Mouse (Mus musculus): Measurements from ENCODE around the gene Tbkbp1.
"Not testable (repeated sequence)": the region's sequence is repeated elsewhere in the genome, so short reads cannot be mapped to it uniquely, and the experiment has no call there.

The Tbkbp1 gene

GRCm38 (mm10) chr11:97151343-97151801 lies at the start of gene Tbkbp1:
TSS of gene Tbkbp1 (minus strand) at chr11:97151495.
- DNase-seq (ENCODE audit: low spot score), result no peak

- DNase-seq (ENCODE audit: low spot score), result no peak
Observed at GRCm38 (mm10) chr11:97199519-97199918, 48.2 kb upstream of the Tbkbp1 start.

GRCm38 (mm10) chr11:97198601-97199000 lies 47.3 kb upstream of the Tbkbp1 start:
- DNase-seq (ENCODE audit: low spot score), result peak; percentile 79

- no peak for DNase-seq (ENCODE audit: low spot score)
Observed at GRCm38 (mm10) chr11:97197021-97197420, 45.7 kb upstream of the Tbkbp1 start.

- no peak for DNase-seq (ENCODE audit: low spot score)
Observed at GRCm38 (mm10) chr11:97196541-97196940, 45.2 kb upstream of the Tbkbp1 start.

- DNase-seq (ENCODE audit: low spot score), result no peak
Observed at GRCm38 (mm10) chr11:97192621-97192951, 41.3 kb upstream of the Tbkbp1 start.

GRCm38 (mm10) chr11:97191915-97192620 lies 40.8 kb upstream of the Tbkbp1 start:
- DNase-seq (ENCODE audit: low spot score), result no peak

- no peak for DNase-seq (ENCODE audit: low spot score)
Observed at GRCm38 (mm10) chr11:97190992-97191391, 39.7 kb upstream of the Tbkbp1 start.

- DNase-seq (ENCODE audit: low spot score), result not testable (repeated sequence)
Observed at GRCm38 (mm10) chr11:97189645-97190044, 38.4 kb upstream of the Tbkbp1 start.

GRCm38 (mm10) chr11:97189231-97189630 lies 37.9 kb upstream of the Tbkbp1 start:
- DNase-seq (ENCODE audit: low spot score), result peak; percentile 17

GRCm38 (mm10) chr11:97188643-97188955 lies 37.3 kb upstream of the Tbkbp1 start:
- no peak for DNase-seq (ENCODE audit: low spot score)

GRCm38 (mm10) chr11:97187764-97188642 lies 36.7 kb upstream of the Tbkbp1 start, which contains the start of gene Kpnb1:
TSS of gene Kpnb1 (minus strand) at chr11:97187881.
- peak; percentile 99 for DNase-seq (ENCODE audit: low spot score)

GRCm38 (mm10) chr11:97186947-97187763 lies 35.9 kb upstream of the Tbkbp1 start:
- DNase-seq (ENCODE audit: low spot score), result peak; percentile 96

GRCm38 (mm10) chr11:97185704-97186614 lies 34.7 kb upstream of the Tbkbp1 start:
- DNase-seq (ENCODE audit: low spot score), result no peak

GRCm38 (mm10) chr11:97184875-97185274 lies 33.6 kb upstream of the Tbkbp1 start:
- peak; percentile 18 for DNase-seq (ENCODE audit: low spot score)

- no peak for DNase-seq (ENCODE audit: low spot score)
Observed at GRCm38 (mm10) chr11:97182446-97182845, 31.2 kb upstream of the Tbkbp1 start.

GRCm38 (mm10) chr11:97181061-97181460 lies 29.8 kb upstream of the Tbkbp1 start:
- DNase-seq (ENCODE audit: low spot score), result no peak

- DNase-seq (ENCODE audit: low spot score), result no peak
Observed at GRCm38 (mm10) chr11:97178198-97178597, 26.9 kb upstream of the Tbkbp1 start.

GRCm38 (mm10) chr11:97176851-97177250 lies 25.6 kb upstream of the Tbkbp1 start:
- DNase-seq (ENCODE audit: low spot score), result peak; percentile 73

GRCm38 (mm10) chr11:97175499-97175898 lies 24.2 kb upstream of the Tbkbp1 start:
- no peak for DNase-seq (ENCODE audit: low spot score)

- DNase-seq (ENCODE audit: low spot score), result no peak
Observed at GRCm38 (mm10) chr11:97160341-97160740, 9.0 kb upstream of the Tbkbp1 start.
